ENCODE assay signal across 8 mouse cellular contexts in the genomic region with DNA sequence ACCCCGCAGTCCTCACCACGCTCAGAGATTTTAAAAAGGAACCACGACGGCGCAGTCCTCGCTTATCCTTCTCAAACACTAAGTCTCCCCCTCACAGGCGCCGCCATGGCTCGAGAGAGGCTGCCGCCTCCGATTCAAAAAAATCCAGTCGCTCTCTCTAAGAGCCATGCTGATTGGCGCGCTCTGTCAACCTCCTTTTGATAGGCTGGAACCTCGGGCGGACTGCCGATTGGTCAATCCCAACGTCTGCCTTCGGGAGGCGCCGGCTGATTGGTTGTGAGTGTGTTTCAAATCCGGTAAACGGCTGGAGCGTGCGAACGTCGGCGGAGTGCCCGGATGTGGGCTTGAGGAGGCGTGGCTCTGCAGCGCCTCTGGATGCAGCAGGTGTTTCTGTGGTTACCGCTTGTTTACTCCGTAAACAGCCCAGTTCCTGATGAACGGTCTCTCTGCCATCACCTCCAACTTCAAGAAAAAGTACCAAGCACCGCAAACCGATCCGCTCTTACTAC. TPM values are rescaled to one million over a fixed set of nuclear protein-coding genes. Genes with fewer than 3 reads are reported as not detected.
DNase-seq lines count a peak whose midpoint lies in the region; ATAC-seq and TF ChIP-seq lines count a peak whose summit lies in the region.

A gene (minus strand): TSS at position 178 of the 509 bp plus-strand sequence.

- peak; percentile 74; the same call in 1 of the 2 replicates for TF ChIP-seq POLR2A in cortical plate, adult 2 months (IDR thresholded peaks at IDR 0.05; ENCODE audit: extremely low read depth, insufficient read depth, low read length)

- peak; percentile 98 to 99 for DNase-seq in gastrocnemius, adult 8-10 months (ENCODE audit: low spot score in 2 of 2)
- peak; percentile 98 for DNase-seq in hindlimb bud, embryonic 11.5 days (ENCODE audit: extremely low spot score, low read depth, low spot score)
- peak; percentile 99 for DNase-seq in left cerebral cortex, adult 8-10 months (ENCODE audit: low spot score in 2 of 2)
- DNase-seq in right cerebral cortex, postnatal 10 days (ENCODE audit: low spot score in 2 of 2): peak; percentile 100
- DNase-seq in urinary bladder, postnatal 25 days (ENCODE audit: low spot score): peak; percentile 98

- H3K36me3 ChIP-seq in megakaryocyte, embryonic 14.5 days (replicated peaks; ENCODE audit: low read length): no peaks in the 10 kb centered on the region

- TF ChIP-seq CTCF in cortical plate, adult 2 months (IDR thresholded peaks at IDR 0.05; ENCODE audit: extremely low read depth, insufficient read depth, low read length): no peak

- H3K27me3 ChIP-seq in megakaryocyte, embryonic 14.5 days (replicated peaks): peaks cover 72% of the 10 kb centered on the region

- H3K4me3 ChIP-seq in cortical plate, adult 2 months (ENCODE audit: insufficient read depth, low read length): peak within 1 kb of the TSS; percentile 36
- H3K4me3 ChIP-seq in megakaryocyte, embryonic 14.5 days (replicated peaks): peak within 1 kb of the TSS; percentile 97

- H3K9me3 ChIP-seq in megakaryocyte, embryonic 14.5 days: no peaks in the 10 kb centered on the region

- no peak within 1 kb of the TSS for H3K27ac ChIP-seq in cortical plate, adult 2 months (ENCODE audit: insufficient read depth, low read length)

- ATAC-seq in activated CD4-positive, CD25-positive, alpha-beta regulatory T cell, adult 4 months: peak; percentile 99

- no peaks in the 10 kb centered on the region for H3K4me1 ChIP-seq in cortical plate, adult 2 months (ENCODE audit: control insufficient read depth, insufficient read depth, low read length)
- peaks cover 23% of the 10 kb centered on the region for H3K4me1 ChIP-seq in megakaryocyte, embryonic 14.5 days

RNA-seq across cellular contexts. Expression of the gene that starts here (rescaled TPM):
- 10 to 100 TPM; 14.8 to 15.7 TPM for polyA plus RNA-seq in activated CD4-positive, CD25-positive, alpha-beta regulatory T cell, adult 4 months (2017; shearing (Covaris generic))
- 0.66 and 0.71 TPM in 2 replicates for polyA plus RNA-seq in cortical plate, adult 2 months (2012; rRNA removed)
- under 1 TPM in 3 of 4 experiments, not detected in 1; 0.18 to 0.83 (median 0.22) TPM for total RNA-seq in gastrocnemius, adult 8-10 months (2022)
- under 1 TPM; 0.50 to 0.99 (median 0.62) TPM for total RNA-seq in left cerebral cortex, adult 8-10 months (2022)
- polyA plus RNA-seq in megakaryocyte, embryonic 14.5 days (2012; ENCODE audit: insufficient read depth, low replicate concordance): 0.09 and 5.1 TPM in 2 replicates

Comparison
In these comparisons a context has a peak if more than half of its experiments do, and no peak if none do; other contexts are left out.
1. Peak in DNase-seq in gastrocnemius, adult 8-10 months; RNA of the gene not detected or under 1 TPM.
2. Peak in DNase-seq in left cerebral cortex, adult 8-10 months; RNA of the gene not detected or under 1 TPM.